Mouse (Mus musculus): ENCODE data around the gene Mrpl37.
"Not testable (repeated sequence)": the region's sequence is repeated elsewhere in the genome, so short reads cannot be mapped to it uniquely, and the experiment has no call there.

Mrpl37 gene

DNA sequence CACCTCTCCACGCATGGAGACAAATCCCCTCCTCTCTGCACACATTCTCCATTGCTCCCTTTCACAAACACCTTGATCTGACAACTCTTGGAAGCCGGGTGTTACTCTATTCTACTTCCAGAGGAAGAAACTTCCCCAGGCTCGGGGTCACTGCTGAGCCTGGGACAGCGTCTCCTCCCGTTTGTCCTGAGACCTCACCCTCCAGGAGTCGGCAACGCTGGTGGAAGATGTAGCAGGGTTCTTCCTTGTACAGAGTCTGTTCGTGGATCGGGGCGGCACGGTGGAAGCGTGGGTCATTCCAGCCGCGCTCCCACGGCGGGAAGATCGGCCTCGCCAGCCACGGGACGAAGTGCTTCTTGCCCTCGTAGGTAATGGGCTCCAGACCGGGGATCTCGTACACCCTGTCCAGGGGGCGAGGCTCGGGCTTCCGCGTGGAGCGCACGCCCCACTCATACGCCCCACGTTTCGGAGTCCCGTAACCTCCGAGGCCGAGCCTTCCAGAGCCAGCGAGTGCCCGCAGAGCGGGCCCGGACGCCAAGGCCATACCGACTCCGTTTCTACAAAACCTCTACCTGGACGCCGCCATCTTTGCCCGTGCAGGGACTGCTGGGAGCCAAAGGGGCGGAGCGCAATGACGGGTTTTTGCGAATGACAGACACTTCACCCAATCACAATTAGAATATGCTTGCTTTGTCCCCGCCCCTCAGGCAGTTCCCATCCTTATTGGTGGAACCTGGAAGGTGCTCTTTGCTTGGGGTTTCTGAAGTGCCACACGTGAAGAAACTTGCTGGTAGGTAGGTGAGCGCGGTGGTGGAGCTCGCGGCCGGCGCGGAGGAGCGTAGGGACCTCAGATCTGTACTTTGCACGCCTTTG, at the start of gene Mrpl37, which contains the start of gene Cyb5rl:
Mrpl37 (minus strand) TSS at position 617 of the 873 bp plus-strand sequence.
Cyb5rl (plus strand) TSS at position 737 of the 873 bp plus-strand sequence.
- peak; percentile 98 for DNase-seq (ENCODE audit: low read depth, low spot score)

DNA sequence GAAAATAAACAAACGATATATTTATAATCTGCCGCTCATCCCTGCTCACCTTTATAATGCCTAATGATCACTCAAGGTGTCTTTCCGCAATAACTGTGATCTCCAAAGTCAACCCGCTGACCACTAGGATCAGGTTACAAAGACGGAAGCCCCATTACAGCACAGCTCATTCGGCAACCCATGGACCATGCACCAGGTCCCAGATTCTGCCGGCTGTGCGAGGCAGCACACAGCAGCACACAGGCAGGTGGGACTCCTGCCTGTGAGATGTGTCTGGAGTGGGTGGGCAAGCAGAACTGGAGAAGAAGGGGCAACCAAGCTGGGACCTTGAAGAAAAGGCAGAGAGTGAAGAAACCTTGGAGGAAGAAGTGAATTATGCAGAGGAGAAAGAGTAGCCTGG, 47.6 kb upstream of the Mrpl37 start:
- DNase-seq (ENCODE audit: low read depth, low spot score), result no peak

DNA sequence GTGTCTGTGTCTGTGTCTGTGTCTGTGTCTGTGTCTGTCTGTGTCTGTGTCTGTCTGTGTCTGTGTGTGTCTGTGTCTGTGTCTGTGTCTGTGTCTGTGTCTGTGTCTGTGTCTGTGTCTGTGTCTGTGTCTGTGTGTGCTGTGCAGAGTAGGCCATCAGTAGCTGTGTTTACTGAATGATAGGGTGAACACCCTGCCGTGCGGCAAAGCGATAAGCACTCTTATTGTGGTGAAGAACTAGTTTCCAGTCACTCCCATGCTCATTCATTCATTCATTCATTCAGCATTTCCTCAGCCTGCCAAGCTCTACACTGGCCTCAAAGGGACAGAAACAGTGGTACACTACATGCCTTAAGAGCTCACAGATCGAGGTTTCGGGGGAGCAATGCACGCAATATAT, 42.5 kb upstream of the Mrpl37 start:
- not testable (repeated sequence) for DNase-seq (ENCODE audit: low read depth, low spot score)

DNA sequence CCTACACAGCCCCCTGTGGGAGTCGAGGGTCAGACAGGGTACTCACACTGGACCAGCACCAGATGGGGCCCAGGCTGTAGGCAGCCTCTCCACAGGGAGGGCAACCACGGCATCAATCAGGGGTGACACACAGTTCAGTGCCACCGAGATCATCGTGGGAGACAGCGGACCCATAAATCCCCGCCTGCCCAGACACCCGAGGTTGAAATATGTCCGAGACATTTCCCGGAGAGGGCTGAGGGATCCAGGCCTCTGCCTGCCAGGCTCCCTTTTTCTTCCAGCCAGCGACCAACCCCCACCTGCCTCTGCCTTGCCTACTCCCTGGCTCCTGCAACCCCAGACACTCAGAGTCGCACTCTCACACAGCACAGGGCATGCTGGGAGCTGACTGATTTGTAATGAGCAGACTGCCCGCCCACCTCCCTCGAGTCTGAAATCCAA, 41.6 kb upstream of the Mrpl37 start:
- peak; percentile 54 for DNase-seq (ENCODE audit: low read depth, low spot score)

DNA sequence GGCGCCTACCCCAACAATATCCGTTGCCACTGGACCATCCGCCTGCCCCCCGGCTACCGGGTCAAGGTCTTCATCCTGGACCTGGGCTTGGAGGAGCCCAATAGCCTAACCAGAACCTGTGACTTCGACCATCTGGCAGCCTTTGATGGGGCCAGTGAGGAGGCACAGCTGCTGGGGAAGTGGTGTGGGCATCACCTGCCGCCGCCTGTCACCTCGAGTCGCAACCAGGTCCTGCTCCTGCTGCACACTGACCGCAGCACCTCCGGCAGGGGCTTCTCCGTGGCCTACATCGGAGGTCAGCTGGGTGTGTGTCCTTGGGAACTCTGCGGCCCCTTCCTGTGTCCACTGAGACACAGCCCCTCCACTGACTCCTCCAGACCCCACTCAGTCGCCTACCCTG, 40.1 kb upstream of the Mrpl37 start:
- no peak for DNase-seq (ENCODE audit: low read depth, low spot score)

DNA sequence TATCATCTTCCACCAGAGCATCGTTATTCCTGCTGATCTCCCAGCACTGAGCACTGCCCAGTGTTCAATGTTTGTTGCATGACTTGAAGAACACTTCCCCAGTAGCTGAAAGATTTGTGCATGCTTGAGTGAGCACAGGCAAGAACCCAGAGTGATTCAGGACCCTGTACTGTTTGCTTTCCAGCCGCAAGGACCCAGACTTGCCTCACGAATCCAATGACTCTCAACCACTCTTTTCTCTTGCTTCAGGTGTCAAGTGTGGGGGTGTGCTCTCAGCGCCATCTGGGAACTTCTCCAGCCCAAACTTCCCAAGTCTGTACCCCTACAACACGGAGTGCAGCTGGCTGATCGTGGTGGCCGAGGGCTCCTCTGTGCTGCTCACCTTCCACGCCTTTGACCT, 35.6 kb upstream of the Mrpl37 start:
- no peak for DNase-seq (ENCODE audit: low read depth, low spot score)

DNA sequence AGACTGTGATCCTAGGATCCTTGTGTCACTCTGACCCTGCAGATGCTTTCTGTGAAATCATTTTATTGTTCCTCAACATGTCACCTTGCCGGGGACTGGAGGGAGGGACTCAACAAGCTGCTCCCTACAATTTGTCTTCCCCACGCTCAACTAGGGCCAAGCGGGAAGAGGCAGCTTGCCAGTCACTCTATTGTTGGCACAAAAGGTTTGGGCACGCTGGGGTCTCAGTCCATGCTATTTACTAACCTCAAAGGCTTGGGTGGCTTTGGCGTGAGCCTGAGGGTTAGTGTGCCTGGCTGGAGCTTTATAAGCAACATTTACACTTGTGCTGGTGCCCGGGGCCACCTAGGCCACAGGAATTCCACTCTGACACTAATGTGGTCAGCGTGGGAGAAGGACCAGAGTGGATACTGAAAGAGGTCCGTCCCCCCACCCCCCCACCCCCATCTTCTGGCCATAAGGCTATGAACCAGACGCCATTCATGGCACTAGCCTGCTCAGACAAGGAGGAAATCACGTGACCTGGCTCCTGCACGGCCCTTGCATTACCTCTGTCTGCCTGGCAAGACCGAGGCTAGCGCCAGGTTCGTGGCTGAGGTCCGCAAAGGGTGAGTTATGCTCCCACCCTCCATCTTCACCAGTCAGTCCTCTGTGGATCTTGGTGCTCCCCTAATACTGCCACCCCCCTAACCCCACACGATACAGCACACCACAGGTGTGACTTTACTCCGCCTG, 32.3 kb upstream of the Mrpl37 start:
- DNase-seq (ENCODE audit: low read depth, low spot score), result peak; percentile 66

DNA sequence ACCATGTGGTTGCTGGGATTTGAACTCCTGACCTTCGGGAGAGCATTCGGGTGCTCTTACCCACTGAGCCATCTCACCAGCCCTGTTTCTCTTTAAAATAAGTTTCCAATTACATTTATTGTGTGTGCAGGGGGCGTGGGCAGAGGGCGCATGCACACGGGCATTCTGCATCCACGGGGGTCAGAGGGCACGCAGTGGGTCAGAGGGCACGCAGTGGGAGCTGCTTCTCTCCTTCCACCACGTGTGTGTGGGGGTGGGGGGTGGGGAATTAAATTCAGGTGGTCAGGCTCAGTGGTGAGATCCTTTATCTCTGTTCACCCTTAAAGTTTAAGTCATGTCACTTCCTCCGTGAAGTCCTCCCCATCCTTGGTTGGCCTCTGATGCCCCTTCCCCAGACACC, 31.7 kb upstream of the Mrpl37 start:
- DNase-seq (ENCODE audit: low read depth, low spot score), result no peak

DNA sequence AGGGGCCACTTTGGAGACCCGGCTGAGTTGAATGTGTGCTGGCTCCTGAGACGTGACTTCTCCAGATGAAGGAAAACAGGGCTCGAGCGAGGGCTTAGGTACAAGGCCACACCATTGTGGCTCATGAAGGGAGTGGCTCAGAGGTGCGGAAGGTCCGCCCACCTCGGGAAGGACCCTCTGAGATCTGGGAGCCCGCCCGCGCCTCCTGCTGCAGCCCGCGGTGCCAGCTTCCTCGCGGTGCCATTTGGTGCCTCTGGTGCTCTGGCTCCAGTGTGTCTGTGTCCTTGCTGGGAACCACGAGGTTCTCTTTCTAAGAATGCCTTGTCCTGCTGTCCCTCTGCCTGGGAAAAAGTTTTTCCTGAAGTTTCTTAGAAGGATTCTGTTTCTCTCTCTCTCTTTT, 31.2 kb upstream of the Mrpl37 start:
- peak; percentile 42 for DNase-seq (ENCODE audit: low read depth, low spot score)

DNA sequence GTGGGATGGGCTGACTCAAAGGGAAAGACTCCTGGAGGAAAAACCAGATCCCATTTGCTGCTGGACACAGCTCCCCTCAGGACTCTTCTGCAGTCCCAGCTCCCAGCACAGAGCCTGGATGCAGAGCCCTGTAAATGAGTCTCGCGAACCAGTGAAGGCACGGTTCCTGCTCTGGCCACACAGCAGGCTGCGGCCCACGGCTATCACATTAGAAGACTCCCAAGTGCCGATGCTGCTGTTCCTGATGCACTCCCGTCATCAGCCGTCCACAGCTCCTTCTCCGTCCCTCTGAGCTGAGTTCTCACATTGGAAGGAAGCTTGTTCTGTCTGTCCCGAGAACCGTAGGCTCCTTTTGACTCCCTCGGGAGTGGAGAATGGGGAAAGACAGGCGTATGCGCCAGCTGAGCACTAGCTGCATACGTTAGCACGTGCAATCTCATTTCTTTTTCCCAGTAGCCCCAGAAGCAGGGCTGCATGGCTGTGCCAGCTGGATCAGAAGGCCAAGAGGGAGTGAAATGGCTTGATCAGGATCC, 30.2 kb upstream of the Mrpl37 start, which contains the start of gene Cdcp2:
Cdcp2 (plus strand) TSS at position 51 of the 533 bp plus-strand sequence.
- DNase-seq (ENCODE audit: low read depth, low spot score), result no peak

DNA sequence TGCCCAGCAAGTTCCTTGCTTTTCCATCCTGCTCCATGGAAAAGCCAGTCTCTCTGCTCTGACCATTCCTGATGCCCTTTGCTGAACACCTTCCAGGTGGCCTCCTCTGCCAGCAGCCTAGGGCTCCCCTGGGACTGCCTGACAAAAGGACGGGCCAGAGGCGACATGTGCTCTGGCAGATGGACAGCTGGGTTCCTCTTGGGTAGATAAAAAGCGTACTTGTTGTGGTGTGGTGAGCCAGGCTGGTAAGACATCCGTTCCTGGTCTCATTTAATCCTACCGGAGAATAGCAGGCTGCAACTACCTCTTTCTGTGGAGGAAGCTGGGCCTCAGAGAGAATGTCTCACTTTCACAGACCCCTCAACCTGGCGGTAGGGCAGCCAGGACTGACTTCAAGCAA, 29.4 kb upstream of the Mrpl37 start:
- no peak for DNase-seq (ENCODE audit: low read depth, low spot score)

DNA sequence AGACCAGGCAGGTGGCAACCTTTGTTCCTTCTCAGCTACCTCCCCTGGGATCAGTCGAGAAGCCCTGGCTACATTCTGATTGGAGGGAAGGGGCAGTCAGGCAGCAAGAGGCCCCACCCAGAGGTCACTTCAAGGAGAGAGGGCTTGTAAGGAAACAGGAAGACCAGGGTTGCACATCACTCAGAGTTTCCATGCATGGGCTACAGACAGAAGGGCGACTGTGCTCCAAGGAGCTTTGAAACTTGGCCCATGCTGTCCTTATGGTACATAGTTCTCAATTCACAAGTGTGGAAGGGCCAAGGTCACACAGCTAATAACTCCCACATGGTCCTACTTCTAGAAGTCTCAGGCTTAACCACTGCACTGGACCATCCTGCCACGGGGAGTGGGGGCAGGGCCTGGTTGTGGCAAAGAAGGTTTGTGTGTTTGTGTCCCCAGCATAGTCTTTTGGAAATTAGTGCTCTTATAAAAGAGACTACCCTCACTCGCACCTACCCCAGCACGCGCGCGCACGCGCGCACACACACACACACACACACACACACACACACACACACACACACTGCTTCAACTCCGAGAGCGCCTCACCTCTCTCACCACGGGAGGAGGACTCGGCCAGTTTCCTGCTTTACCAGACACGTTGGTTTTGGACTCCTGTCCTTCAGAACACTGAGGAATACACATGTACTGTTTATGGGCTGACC, 28.0 kb upstream of the Mrpl37 start:
- DNase-seq (ENCODE audit: low read depth, low spot score), result peak; percentile 60

DNA sequence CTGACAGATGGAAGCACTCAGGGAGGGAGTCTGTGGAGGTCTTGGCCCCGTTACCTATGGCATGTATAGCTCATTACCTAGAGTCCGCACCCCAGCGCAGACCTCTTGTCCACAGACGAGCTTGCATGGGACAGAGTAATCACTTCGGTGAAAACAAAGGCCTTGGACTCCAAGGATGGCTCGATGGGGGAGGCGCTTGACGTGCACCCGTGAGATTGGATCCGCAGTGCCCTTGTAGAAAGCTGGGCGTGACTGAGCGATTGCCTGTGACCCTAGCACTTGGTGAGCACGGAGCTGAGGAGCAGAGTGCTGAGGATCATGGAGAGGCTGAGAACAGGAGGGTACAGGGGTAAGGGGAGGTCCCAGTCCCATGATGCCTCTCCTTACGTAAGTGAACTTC, 25.0 kb upstream of the Mrpl37 start:
- no peak for DNase-seq (ENCODE audit: low read depth, low spot score)

DNA sequence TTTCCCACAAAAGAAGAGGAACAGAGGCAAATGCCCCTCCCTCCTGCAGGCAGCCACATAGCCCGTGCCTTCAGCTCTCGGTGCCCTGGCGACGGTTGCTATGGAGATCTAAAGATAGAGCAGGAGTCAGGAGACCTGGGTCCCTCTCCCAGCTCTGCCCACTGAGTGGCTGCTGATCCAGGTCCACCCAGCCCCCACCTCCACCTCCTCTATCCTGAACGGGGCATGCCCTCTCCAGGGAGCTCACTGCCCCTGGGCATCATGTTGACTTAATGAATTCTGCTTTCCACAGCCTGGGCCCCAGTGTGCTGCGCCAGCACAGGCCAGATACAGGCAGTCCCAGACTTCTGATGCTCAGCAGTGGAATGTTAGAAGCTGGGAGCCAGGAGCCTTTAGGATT, 18.2 kb upstream of the Mrpl37 start:
- no peak for DNase-seq (ENCODE audit: low read depth, low spot score)

DNA sequence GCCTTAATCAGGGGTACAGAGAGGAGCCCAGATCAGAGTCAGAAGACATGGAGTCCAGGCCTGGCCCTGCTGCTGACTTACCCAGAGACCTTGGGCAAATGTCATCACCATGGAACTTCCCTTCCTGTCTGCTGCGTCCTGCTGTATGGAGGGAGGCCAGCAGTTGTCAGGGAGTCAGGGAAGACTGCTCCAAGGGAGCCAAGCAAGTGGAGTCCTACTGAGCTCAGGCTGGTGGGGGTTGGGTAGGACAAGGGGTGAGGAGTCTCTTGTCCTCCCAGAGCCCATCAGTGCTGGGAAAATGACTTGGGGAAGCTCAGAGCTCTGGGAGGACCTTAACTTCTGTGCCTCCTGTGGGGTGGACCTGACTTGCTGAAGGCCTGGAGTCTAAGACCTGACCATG, 17.7 kb upstream of the Mrpl37 start:
- DNase-seq (ENCODE audit: low read depth, low spot score), result no peak

DNA sequence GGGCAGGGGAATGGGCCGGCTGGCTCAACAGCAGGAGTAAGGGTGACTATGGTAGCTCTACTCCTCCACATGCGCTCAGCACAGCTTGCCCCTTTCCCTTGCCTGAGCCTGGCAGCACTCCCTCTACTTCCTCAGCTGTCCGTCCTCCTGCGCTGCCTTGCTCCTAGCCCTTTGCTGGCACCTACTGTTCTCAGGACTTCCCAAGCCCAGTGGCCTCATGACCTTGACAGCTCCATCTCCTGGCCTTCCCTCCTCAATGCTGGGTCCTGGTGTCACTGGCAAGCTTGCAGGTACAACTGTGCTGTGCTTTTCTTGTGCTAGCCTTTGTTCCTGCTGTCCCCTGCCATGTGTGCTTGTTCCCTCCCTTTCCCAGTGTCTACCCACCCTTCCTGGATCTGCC, 16.5 kb upstream of the Mrpl37 start:
- DNase-seq (ENCODE audit: low read depth, low spot score), result no peak

DNA sequence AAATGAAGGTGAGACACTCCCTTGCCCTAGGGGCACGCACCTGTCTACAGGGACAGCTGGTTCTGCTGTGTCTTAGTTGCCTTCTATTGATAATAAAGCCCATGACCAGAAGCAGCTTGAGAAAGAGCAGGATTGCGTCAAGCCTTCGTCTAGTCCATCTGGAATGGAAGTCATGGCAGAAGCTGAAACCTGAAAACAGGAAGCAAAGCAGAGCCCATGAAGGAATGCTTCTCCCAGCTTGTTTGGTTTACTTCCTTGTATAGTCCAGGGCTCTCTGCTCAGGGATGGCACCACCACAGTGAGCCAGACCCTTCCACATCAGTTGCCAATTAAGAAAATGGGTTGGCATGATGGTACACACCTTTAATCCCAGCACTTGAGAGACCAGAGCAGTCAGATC, 15.5 kb upstream of the Mrpl37 start:
- DNase-seq (ENCODE audit: low read depth, low spot score), result no peak

DNA sequence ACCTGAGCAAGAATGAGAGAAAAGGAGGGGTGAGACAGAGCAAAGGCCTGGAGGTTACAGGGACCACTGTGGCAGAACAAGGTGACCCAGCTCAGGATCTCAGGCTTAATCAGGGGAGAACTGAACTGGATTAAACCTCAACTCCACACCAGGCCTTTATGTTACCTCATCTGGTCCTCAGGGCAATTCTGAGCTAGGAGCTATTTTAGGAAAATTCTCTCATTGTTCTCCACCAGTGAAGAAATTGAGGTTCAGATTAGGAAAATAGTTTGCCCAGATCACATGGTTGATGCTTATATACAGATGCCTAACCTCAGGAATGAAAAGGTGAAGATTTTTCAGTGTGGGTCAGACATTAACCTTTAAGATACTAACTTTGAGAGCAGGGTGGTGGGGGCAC, 13.0 kb upstream of the Mrpl37 start:
- DNase-seq (ENCODE audit: low read depth, low spot score), result no peak

DNA sequence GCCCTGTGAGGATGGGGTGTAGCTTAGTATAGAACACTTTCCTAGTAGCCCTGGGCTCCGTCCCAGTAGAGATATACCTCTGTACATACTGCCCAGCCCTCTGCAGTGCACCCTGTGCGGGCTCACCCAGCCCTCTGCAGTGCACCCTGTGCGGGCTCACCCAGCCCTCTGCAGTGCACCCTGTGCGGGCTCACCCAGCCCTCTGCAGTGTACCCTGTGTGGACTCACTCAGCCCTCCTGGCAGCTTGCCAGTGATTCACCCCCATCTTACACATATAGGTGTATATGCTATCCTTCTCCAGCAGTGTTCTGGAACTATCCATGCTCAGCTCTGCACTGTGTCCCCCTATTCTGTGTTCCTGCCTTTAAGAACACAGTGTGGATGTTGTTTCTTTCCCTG, 12.2 kb upstream of the Mrpl37 start:
- no peak for DNase-seq (ENCODE audit: low read depth, low spot score)

DNA sequence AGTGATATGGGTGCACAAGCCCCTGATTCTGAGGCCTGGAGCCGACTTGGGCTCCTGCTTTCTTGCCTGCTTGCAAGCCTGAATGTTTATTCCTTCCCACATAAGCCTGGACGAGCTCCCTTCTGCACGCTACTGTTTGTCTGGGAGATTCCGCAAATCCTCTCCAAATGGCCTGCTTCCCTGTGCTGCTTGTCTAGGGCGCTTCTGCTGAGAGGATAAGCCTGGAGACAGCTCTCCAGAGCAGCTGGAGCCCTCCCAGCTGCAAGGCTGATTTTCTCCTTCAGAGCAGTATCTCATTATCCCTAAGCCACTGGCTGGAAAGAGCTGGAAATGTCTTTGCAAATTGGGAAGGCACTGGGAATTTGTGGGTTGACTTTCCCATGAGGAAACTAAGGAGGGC, 8.8 kb upstream of the Mrpl37 start:
- no peak for DNase-seq (ENCODE audit: low read depth, low spot score)

DNA sequence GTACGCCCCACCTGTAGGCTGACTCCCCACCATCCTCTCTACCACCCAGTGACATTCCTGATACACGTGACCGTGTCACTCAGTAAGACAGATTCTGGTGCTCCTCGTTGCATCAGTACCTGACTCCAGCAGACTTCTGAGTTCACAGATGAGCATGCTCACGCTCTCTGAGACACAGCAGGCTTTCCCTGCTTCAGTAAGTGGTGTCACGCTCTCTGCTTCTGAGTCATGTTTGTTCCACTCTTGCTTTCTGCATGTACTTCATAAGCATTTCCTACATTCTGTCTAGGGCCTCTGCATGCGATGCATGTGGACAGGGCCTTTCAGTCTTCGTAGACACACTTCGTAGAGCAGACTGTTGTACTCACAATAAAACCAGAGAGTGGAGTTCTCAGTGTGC, 5.7 kb upstream of the Mrpl37 start:
- no peak for DNase-seq (ENCODE audit: low read depth, low spot score)
